In genomic region chr10:44777214-44777613, GRCm38 (mm10) we compare ENCODE assay signal across 25 mouse cellular contexts.
"Had no signal": no experiment of that assay in that cellular context is flagged by ENCODE, and none has a peak within 500 bp of the region (broad histone marks: within the 10 kb centered on the region; RNA-seq: fewer than 3 reads in every experiment).

No protein-coding gene starts in this region.

- H3K36me3 ChIP-seq: heart, embryonic 10.5 days; heart, embryonic 12.5 days; hindbrain, embryonic 13.5 days; hindbrain, embryonic 15.5 days; kidney, embryonic 15.5 days; limb, embryonic 13.5 days; limb, embryonic 15.5 days; liver, embryonic 12.5 days had no signal

- H3K4me2 ChIP-seq: heart, embryonic 12.5 days; hindbrain, embryonic 13.5 days; hindbrain, embryonic 15.5 days; kidney, embryonic 15.5 days; limb, embryonic 13.5 days; limb, embryonic 15.5 days; liver, embryonic 12.5 days had no signal

- DNase-seq: gastrocnemius, adult 2 months; gastrocnemius, postnatal 10 days; gastrocnemius, postnatal 25 days; heart, adult 18-20 months; heart, postnatal 10 days; heart, postnatal 36 days; kidney, adult 11 months; kidney, adult 2 months; kidney, adult 9 months; kidney, postnatal 14 days; kidney, postnatal 36 days; layer of hippocampus, adult 9-11 months; layer of hippocampus, postnatal 36 days; left cerebral cortex, postnatal 4 days had no signal

- H3K27ac ChIP-seq: gastrocnemius, adult 2 months; heart, embryonic 10.5 days; hindbrain, embryonic 13.5 days; hindbrain, embryonic 15.5 days; hindbrain, postnatal 0 days; kidney, embryonic 15.5 days; kidney, postnatal 0 days; limb, embryonic 13.5 days; limb, embryonic 15.5 days; liver, embryonic 12.5 days had no signal

- H3K9me3 ChIP-seq: heart, embryonic 10.5 days; heart, embryonic 12.5 days; hindbrain, embryonic 13.5 days; hindbrain, embryonic 15.5 days; kidney, embryonic 15.5 days; limb, embryonic 13.5 days; limb, embryonic 15.5 days; liver, embryonic 12.5 days had no signal

- H3K9ac ChIP-seq: heart, embryonic 12.5 days; hindbrain, embryonic 13.5 days; hindbrain, embryonic 15.5 days; kidney, embryonic 15.5 days; limb, embryonic 13.5 days; limb, embryonic 15.5 days; liver, embryonic 12.5 days had no signal

- ATAC-seq: hindbrain, postnatal 0 days; intestine, embryonic 16.5 days; liver, embryonic 12.5 days had no signal

- H3K4me1 ChIP-seq: hindbrain, embryonic 13.5 days; hindbrain, embryonic 15.5 days; kidney, embryonic 15.5 days; limb, embryonic 13.5 days; limb, embryonic 15.5 days; liver, embryonic 12.5 days had no signal

- H3K4me3 ChIP-seq: gastrocnemius, adult 2 months; heart, embryonic 10.5 days; heart, embryonic 12.5 days; hindbrain, embryonic 13.5 days; hindbrain, embryonic 15.5 days; kidney, embryonic 15.5 days; limb, embryonic 13.5 days; limb, embryonic 15.5 days; liver, embryonic 12.5 days had no signal

- H3K27me3 ChIP-seq: heart, embryonic 12.5 days; hindbrain, embryonic 13.5 days; hindbrain, embryonic 15.5 days; kidney, embryonic 15.5 days; limb, embryonic 13.5 days; limb, embryonic 15.5 days; liver, embryonic 12.5 days had no signal
